ENCODE assay signal across 17 mouse cellular contexts in the genomic region with DNA sequence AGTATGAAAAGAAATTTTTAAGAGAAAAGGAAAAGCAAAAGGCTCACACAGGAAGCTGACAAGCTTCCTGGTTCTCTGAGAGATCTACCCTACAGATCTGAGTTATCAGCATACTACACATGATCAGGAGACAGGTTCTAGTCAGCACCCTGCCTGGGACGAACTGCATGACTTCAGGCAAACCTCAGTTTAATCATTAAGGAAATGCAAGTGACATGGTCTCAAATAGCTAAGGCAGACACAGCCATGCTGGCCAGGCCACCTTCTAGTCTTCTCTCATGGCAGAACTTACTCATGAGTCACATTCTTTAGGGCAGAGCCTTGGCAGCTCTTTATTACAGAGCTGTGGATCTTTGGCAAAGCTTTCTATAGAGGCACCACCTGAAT.
DNase-seq lines count a peak whose midpoint lies in the region; ATAC-seq and TF ChIP-seq lines count a peak whose summit lies in the region.
"Had no signal": no experiment of that assay in that cellular context is flagged by ENCODE, and none has a peak within 500 bp of the region (broad histone marks: within the 10 kb centered on the region; RNA-seq: fewer than 3 reads in every experiment).

No protein-coding gene starts in this region.

- DNase-seq in gastrocnemius, adult 2 months, result no peak
- DNase-seq in gastrocnemius, adult 8-10 months (ENCODE audit: low spot score in 2 of 2), result no peak
- peak; percentile 47 for DNase-seq in brain, adult 2 months (ENCODE audit: low read depth, low spot score)
- no peak for DNase-seq in limb, embryonic 14.5 days (ENCODE audit: low spot score)
- DNase-seq in forebrain, embryonic 11.5 days (ENCODE audit: low spot score), result no peak
- DNase-seq in lung, adult 2 months, result no peak
- DNase-seq in cerebellum, postnatal 36 days, result no peak
- DNase-seq: adrenal gland, adult 2 months; cerebellum, adult 9-10 months; heart, postnatal 36 days; lung, postnatal 10 days; thymus, postnatal 36 days had no signal

- peak overlapping the region; percentile 70 for H3K27ac ChIP-seq in gastrocnemius, adult 2 months
- H3K27ac ChIP-seq in kidney, embryonic 14.5 days (ENCODE audit: low read depth, low read length), result peak overlapping the region; percentile 77; the same call in 1 of the 2 replicates
- H3K27ac ChIP-seq in limb, embryonic 14.5 days (replicated peaks; ENCODE audit: low read depth, low read length), result peak overlapping the region; percentile 44
- no peak overlapping the region for H3K27ac ChIP-seq in forebrain, embryonic 11.5 days (ENCODE audit: low read depth, low read length)
- H3K27ac ChIP-seq: embryonic facial prominence, embryonic 10.5 days; liver, embryonic 12.5 days; midbrain, embryonic 10.5 days had no signal

- H3K9me3 ChIP-seq in kidney, embryonic 14.5 days (ENCODE audit: control insufficient read depth, low read length), result no peaks in the 10 kb centered on the region
- no peaks in the 10 kb centered on the region for H3K9me3 ChIP-seq in limb, embryonic 14.5 days (ENCODE audit: control insufficient read depth, low read length)
- H3K9me3 ChIP-seq in forebrain, embryonic 11.5 days (ENCODE audit: control insufficient read depth, low read length), result no peaks in the 10 kb centered on the region
- H3K9me3 ChIP-seq: embryonic facial prominence, embryonic 10.5 days; liver, embryonic 12.5 days; midbrain, embryonic 10.5 days had no signal

- no peaks in the 10 kb centered on the region for H3K27me3 ChIP-seq in kidney, embryonic 14.5 days (ENCODE audit: control insufficient read depth, insufficient read depth, low read length)
- no peaks in the 10 kb centered on the region for H3K27me3 ChIP-seq in limb, embryonic 14.5 days (ENCODE audit: control insufficient read depth, insufficient read depth, low read length)
- H3K27me3 ChIP-seq in forebrain, embryonic 11.5 days (ENCODE audit: control insufficient read depth, insufficient read depth, low read length), result no peaks in the 10 kb centered on the region
- H3K27me3 ChIP-seq: liver, embryonic 12.5 days had no signal

- 0 out of 2 replicates have a peak, but pooled peaks have one; percentile 24 for ATAC-seq in kidney, embryonic 14.5 days (ENCODE audit: low FRiP score, low TSS enrichment)
- no peak for ATAC-seq in limb, embryonic 14.5 days (ENCODE audit: low FRiP score, low read depth)
- no peak for ATAC-seq in forebrain, embryonic 11.5 days (replicated peaks; ENCODE audit: low FRiP score)
- ATAC-seq: inflammation-experienced regulatory T-cells, adult 6 months; liver, embryonic 12.5 days had no signal

- no peak overlapping the region; the same call in 1 of the 2 replicates for H3K4me2 ChIP-seq in kidney, embryonic 14.5 days (replicated peaks; ENCODE audit: low read depth, low read length)
- H3K4me2 ChIP-seq in limb, embryonic 14.5 days (replicated peaks; ENCODE audit: low read depth, low read length, severe bottlenecking), result no peak overlapping the region; the same call in 1 of the 2 replicates
- H3K4me2 ChIP-seq in forebrain, embryonic 11.5 days (ENCODE audit: low read depth, low read length, severe bottlenecking), result no peak overlapping the region
- H3K4me2 ChIP-seq: liver, embryonic 12.5 days had no signal

- TF ChIP-seq POLR2A in limb, embryonic 14.5 days (IDR thresholded peaks at IDR 0.05; ENCODE audit: borderline replicate concordance, extremely low read depth, insufficient read depth, insufficient read length), result no peak
- TF ChIP-seq POLR2A in lung, adult 2 months (IDR thresholded peaks at IDR 0.05; ENCODE audit: borderline replicate concordance, extremely low read depth, low read depth, low read length), result no peak

- 39% methylated on average over 1 of the region's 1 CpGs for WGBS in kidney, embryonic 14.5 days
- WGBS in limb, embryonic 14.5 days, result 50% methylated on average over 1 of the region's 1 CpGs
- WGBS in forebrain, embryonic 11.5 days, result 73% methylated on average over 1 of the region's 1 CpGs
- 14% methylated on average over 1 of the region's 1 CpGs for WGBS in lung, adult 2 months

- H3K9ac ChIP-seq in kidney, embryonic 14.5 days (ENCODE audit: low read depth, low read length), result no peak overlapping the region
- H3K9ac ChIP-seq in limb, embryonic 14.5 days (ENCODE audit: low read depth, low read length, severe bottlenecking), result peak overlapping the region; percentile 31; the same call in 1 of the 2 replicates
- no peak overlapping the region for H3K9ac ChIP-seq in forebrain, embryonic 11.5 days (ENCODE audit: low read length)
- H3K9ac ChIP-seq: liver, embryonic 12.5 days had no signal

- intact Hi-C loops in gastrocnemius, adult 2 months (cut with DNase I), result no loop called here

- H3K36me3 ChIP-seq in kidney, embryonic 14.5 days (ENCODE audit: control insufficient read depth, insufficient read depth, low read length), result no peaks in the 10 kb centered on the region
- no peaks in the 10 kb centered on the region for H3K36me3 ChIP-seq in limb, embryonic 14.5 days (ENCODE audit: control insufficient read depth, insufficient read depth, low read length)
- no peaks in the 10 kb centered on the region for H3K36me3 ChIP-seq in forebrain, embryonic 11.5 days (ENCODE audit: control insufficient read depth, insufficient read depth, low read length)
- H3K36me3 ChIP-seq: embryonic facial prominence, embryonic 10.5 days; liver, embryonic 12.5 days; midbrain, embryonic 10.5 days had no signal

- peaks cover 10% of the 10 kb centered on the region; the same call in 1 of the 2 replicates for H3K4me1 ChIP-seq in kidney, embryonic 14.5 days (ENCODE audit: control insufficient read depth, insufficient read depth, low read length)
- peaks cover 18% of the 10 kb centered on the region for H3K4me1 ChIP-seq in limb, embryonic 14.5 days (ENCODE audit: control insufficient read depth, insufficient read depth, low read length)
- H3K4me1 ChIP-seq in forebrain, embryonic 11.5 days (replicated peaks; ENCODE audit: control insufficient read depth, insufficient read depth, low read length), result no peaks in the 10 kb centered on the region
- no peaks in the 10 kb centered on the region for H3K4me1 ChIP-seq in lung, adult 2 months (ENCODE audit: control insufficient read depth, insufficient read depth, low read length)
- H3K4me1 ChIP-seq: liver, embryonic 12.5 days had no signal

- no peak overlapping the region for H3K4me3 ChIP-seq in gastrocnemius, adult 2 months
- H3K4me3 ChIP-seq in kidney, embryonic 14.5 days (ENCODE audit: low read length), result no peak overlapping the region
- H3K4me3 ChIP-seq in limb, embryonic 14.5 days (replicated peaks; ENCODE audit: low read length), result no peak overlapping the region
- no peak overlapping the region for H3K4me3 ChIP-seq in forebrain, embryonic 11.5 days (ENCODE audit: low read depth, low read length)
- H3K4me3 ChIP-seq in lung, adult 2 months (replicated peaks; ENCODE audit: extremely low read depth, low read depth, low read length), result no peak overlapping the region
- H3K4me3 ChIP-seq: embryonic facial prominence, embryonic 10.5 days; liver, embryonic 12.5 days; midbrain, embryonic 10.5 days had no signal

- no peak for TF ChIP-seq CTCF in gastrocnemius, adult 2 months (IDR thresholded peaks at IDR 0.05)
- no peak for TF ChIP-seq CTCF in lung, adult 2 months (IDR thresholded peaks at IDR 0.05; ENCODE audit: insufficient read depth, low read length)
